Mouse (Mus musculus): ENCODE measurements at regions not wholly inside any gene's neighbourhood (a gene's known extent, or its start where the extent isn't known, plus 50 kb on each side); places are given as distances from the start of the nearest gene placed in this dataset.
"Not testable (repeated sequence)": the region's sequence is repeated elsewhere in the genome, so short reads cannot be mapped to it uniquely, and the experiment has no call there.

DNA sequence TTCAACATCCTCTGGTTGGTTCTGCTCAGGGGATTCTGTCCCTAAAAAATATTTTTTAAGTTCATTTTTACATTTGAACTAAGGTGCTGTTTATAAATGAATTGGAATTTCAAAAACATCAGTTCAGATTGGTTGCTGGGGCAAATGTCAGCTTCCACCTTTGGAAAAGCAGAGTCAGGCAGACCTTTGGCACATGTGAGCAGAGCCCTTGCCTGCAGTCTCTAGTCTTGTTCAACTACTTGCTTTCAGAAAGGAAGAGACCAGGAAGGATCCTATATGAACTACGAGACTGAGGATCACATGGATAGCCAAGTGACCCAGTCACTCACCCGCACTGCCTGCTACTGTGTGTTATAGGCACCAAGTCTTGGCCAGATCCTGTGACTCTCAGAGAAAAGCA lies 82.5 kb upstream of the Tbl1xr1 start:
- no peak for DNase-seq (ENCODE audit: low read depth, low spot score)

DNA sequence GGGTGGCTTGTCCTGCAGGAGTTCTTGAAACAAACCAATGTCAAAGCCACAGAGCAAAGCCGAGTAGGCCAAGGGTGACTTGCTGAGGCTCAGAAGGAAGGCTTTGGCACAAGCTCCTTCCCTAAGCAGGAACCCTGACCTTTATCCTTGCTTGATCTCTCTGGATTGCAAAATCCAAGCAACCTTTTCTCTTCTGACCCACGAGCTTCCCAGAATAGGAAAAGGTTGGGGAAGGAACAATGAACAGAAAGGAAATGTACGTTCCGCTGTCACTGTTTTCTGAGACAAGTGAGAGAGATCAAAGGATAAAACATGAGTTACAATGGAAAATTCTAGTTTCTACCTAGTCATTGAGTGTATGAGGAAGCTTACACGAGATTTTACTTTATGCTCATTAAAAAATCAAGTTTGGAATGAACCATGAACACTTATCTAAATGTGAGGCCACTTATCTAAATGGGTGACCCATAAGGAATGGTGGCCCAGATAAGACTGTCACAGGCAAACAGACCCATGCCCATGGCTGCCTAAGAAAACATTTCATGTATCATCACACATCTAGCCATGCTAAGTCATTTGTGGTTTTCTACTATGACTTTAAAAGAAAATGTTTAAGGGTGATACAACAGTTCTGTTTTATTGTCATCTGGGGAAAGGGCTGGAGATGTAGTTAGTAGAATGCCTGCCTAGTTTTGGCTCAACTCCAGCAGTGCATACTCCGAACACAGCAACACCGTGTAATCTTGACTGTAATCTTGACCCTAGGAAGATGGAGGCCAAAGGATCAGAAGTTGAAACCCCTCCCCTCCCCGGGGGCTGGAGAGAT lies 80.7 kb upstream of the Tbl1xr1 start:
- no peak for DNase-seq (ENCODE audit: low read depth, low spot score)

DNA sequence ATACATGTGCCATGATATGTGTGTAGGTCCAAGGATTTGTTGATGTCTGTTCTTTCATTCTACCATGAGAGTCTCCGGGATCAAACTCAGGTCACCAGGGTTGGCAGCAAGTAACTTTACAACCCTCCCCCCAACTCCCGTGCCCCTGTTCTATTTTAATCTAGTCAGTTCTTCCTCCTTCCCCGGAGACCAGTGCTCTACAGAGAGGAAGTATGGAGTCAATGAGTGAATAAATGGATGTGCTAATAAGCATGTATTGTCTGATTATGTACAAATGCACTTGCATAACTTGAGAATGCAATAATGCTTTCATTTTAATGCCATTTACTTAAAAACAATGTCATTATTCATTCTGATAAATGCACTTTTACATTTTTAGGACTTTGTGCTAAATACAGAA lies 79.1 kb upstream of the Tbl1xr1 start:
- no peak for DNase-seq (ENCODE audit: low read depth, low spot score)

DNA sequence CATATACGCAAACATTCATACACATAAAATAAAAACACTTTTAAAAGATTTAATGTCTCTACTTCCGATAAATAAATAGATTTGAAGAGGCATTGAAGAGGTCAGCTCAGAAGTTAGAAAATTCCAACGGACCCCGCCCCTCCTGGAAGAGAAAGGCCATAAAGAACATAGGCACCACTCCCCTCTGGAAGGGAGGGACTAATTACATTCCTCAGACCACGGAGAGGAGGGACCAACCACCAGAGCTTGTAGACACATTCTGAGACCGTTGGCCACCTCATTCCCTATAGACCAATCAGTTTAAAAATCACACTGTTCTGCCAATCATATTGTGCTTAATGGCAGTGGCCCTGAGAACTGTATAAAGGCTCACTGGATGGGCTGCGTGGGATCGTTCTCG lies 71.0 kb upstream of the Tbl1xr1 start:
- no peak for DNase-seq (ENCODE audit: low read depth, low spot score)

DNA sequence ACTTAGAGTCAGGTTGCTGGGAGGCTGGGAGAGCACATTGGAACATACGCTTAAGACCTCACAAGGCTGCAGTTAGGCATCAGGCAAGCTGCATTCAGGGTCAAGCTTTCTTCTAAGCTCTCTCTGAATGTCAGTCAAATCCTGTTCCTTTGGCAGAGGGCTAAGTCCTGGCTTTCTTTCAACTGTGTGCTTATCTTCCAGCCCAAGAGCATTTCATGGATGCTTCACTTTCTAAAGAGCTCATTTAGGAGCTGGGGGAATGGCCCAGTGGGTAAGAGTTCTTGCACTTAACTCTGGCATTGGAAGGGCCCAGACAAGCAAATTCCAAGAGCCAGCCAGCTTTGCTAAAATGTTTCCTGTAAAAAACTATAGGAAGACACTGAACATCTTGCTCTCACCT lies 70.3 kb upstream of the Tbl1xr1 start:
- no peak for DNase-seq (ENCODE audit: low read depth, low spot score)

DNA sequence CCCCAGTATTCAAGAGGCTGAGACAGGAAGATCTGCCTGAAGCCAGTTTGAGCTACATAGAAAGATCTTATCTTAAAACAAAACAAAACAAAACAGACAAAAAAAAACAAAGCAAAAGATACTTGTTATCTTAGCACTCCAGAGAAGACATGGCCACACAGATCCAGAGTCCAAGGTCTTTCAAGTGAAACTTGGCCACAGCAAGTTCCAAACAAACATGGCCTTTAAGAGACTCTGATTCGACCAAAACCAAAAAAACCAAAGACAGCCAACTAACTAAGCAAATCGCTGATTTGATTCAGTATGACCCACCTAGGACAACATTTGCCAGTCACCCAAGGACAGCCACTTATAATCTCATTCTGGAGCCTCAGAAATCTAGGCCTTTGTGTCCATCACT lies 69.8 kb upstream of the Tbl1xr1 start:
- DNase-seq (ENCODE audit: low read depth, low spot score): no peak

DNA sequence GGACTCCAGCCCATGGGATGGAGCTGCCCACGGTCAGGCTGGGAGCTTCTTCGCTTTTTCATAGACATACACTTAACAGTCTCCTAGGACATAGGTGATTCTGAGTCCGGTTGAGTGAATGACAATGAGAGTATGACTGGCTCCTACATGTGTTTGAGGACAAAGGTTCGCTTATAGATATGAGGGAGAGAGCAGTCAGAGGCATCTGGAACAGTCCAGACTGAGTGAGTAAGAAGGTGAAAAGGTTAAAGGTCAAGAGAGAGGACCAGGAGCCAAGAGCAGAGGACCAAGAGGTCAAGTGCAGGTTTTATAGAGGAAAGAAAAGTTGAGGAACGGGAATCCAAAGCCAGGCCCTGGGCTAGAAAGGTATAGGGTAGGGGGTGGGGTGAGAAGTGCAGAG lies 68.7 kb upstream of the Tbl1xr1 start:
- no peak for DNase-seq (ENCODE audit: low read depth, low spot score)

DNA sequence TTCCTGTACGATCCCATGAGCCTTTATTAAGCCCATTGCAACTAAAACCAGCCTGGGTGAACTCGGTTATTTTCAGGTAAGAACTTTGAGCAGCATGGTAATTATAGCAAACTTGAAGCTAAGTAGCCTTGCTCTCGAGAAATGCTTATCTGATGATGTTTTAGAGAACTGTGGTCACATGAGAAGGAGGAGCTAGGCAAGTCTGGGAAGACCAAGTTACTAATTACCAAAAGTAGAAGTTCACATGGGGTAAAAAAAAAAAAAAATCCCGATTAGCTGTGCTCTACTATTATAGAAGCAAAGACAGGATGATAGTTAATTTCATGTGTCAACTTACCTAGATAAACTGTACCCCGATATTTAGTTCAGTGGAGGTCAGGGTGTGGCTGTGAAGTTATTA lies 68.0 kb upstream of the Tbl1xr1 start:
- DNase-seq (ENCODE audit: low read depth, low spot score): no peak

DNA sequence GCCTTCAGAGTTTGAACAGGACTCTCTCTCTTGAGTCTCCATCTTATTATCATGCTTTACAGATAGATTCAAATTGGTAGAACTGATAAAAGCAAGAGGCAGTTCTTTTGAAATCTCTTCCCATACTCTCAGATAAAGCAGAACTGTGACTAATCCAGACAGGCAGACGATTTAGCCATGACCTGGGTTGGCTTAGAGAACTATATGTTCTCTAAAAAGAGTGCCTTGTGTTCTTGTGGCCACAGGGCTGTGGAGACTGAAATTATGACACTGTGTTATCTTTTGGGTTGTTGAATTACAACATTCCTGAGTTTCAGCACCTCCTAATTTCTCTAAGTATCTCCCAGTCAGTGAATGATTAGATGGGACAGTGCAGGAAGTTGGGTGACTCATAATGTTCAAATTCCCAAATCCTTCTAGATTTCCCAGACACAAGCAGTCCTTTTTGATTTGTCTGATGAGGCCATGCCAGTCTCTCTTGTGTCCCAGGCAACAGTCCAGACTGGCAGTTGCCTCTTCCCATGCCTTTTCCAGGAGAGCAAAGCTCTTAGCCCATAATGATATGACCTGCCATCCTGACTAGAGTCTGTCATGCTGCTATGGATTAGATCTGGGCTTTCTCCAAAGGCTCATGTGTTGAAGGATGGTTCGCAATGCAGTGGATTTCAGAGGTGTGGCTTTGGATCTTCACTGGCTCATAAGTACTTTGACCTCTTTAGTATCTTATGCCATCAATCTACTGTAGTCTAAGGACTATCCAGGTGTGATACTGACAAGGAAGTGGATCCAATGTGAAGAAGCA lies 66.4 kb upstream of the Tbl1xr1 start:
- DNase-seq (ENCODE audit: low read depth, low spot score): no peak

DNA sequence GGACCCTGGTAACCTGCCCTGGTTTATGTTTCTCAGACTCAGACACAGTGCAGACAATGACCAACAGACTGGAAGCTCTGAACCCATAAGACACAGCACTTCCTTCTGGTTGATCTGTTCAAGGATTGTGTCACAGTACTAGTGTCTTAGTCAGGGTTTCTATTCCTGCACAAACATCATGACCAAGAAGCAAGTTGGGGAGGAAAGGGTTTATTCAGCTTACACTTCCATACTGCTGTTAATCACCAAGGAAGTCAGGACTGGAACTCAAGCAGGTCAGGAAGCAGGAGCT lies 65.8 kb upstream of the Tbl1xr1 start:
- not testable (repeated sequence) for DNase-seq (ENCODE audit: low read depth, low spot score)

DNA sequence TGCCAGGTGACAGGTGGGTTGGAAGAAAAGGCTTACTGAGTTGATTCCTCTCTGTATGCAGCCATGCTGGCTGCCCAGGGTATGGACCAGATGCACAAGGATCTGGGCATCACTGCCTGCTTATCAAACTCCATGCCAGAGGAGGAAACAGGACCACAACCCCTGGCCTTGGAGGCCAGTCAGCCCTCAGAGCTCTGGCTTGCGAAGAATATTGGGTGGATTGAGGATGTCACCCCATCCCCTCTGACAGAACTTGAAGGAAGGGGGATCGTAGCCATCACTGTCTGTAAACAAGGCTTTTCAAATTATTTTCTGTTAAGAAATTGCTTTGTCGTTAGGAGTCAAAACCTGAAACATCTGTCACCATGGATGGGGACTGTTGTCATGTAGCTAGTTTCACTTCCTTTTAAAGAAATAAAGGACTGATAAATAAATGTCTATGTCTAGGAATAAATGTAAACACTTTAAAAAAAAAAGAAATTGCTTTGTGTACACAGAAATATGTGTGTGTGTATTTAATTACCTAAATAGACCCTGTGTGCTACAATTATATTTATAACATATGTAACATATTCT lies 55.0 kb upstream of the Tbl1xr1 start:
- DNase-seq (ENCODE audit: low read depth, low spot score): no peak

DNA sequence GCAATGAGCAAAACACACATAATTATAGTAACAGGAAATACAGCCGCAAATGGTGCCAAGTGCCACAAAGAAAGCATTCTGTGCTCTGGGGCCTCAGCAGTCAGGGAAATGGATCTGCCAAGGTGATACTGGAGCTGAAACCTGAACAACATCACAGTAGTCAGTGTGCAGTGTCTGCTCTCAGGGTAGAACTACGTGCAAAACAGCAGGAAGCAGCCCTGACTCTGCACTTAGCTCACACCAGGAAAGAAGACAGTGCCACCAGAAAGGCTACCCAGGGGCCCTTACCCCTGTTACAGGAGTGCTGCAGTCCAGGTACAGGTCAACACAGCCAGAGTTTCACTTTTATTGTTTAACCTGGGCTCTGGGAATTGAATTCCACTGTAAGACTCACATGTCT lies 54.0 kb upstream of the Tbl1xr1 start:
- DNase-seq (ENCODE audit: low read depth, low spot score): no peak

DNA sequence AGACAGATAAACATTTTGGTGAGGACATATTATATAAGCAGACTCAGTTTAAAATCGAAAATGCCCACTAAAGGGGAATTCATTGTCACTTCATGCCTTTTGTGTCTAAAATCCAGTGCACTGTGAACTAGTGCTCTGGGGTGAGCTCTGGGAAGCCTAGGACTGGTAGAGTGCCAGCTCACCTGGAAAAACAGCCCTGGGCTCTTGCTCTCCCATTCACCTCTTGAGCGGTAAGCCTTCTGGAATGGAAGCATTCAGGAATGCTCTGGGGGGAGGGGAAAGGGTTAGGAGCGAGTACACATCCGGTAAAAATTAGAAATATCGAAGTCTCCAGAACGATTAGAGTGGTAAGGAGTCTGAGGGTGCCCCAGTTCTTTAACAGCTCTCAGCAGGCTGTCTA lies 53.4 kb upstream of the Tbl1xr1 start:
- no peak for DNase-seq (ENCODE audit: low read depth, low spot score)

DNA sequence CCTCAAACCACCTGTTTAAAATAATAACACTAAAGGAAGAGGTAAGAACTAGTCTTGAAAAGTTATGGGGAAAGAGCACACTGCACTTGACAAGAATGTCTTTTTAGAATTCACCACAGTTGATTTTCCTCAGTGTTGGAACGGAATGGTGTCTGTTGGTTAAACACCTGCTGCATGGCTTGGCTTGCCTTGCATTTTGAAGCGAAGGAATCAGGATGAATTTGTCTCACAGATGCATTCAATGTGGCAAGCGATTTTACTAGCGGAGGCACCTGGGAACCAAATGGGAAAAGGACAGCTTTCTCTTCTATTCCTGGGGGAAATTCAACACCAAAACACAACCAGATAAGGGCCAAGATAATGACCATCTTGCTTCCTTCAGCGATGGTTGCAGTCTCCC lies 52.9 kb upstream of the Tbl1xr1 start:
- no peak for DNase-seq (ENCODE audit: low read depth, low spot score)

DNA sequence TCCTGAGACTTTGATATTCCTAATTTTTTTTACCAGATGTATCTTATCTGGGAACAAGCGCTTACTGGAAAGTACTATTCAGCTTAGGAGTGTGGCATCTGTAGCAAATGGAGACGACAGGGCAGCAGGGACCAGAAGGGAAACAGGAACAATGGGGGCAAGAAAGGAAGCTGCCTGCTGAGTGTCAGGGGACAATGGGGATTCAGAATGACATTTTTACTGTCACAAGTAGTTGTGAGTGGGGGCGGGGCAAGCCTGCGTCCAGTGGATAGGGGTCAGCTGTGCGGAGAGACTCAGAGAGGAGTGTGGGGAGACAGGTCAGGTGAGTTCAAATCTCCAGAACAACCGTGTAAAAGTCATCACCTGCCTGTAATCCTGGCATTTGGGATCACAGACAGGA lies 52.3 kb upstream of the Tbl1xr1 start:
- no peak for DNase-seq (ENCODE audit: low read depth, low spot score)

DNA sequence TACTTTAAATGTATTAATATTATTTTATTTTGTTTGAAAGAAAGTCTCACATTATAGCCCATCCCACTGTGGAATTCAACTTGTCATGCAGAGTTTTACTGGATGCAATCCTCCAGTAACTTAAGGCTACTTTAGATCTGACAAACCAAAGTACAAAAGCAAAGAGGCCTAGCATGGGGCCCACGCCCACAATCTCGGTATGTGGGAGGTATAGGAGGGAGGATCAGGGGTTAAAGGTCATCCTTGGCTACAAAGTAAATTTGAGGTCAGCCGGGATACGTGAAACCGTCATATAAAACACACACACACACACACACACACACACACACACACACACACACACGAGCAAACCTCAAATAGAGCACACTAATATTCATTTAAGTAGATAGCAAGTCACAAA lies 51.3 kb upstream of the Tbl1xr1 start:
- DNase-seq (ENCODE audit: low read depth, low spot score): no peak

DNA sequence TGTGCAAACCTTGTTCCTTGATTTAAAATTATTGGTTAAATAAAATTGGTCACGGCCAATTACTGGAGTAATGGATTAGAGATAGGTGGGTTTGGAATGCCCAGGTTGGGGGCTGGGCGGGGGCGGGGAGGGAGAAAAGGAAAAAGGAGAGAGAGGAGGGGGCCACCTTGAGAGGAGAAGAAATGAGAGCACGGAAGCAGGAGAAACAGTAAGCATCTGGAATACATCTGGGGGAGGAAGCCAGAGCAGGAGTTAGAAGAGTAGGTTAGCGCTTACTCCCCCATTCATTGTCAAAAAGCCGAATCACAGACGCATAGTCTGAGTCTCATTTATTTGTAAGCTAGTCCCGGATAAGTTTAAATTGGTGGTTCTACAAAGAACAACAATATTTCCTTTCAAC lies 50.8 kb upstream of the Tbl1xr1 start:
- DNase-seq (ENCODE audit: low read depth, low spot score): no peak
